Mouse (Mus musculus) forebrain, postnatal 0 days (tissue): ENCODE data around the gene Taz. TPM values are rescaled to one million over a fixed set of nuclear protein-coding genes. Genes with fewer than 3 reads are reported as not detected.
A peak's percentile ranks its signal among the peaks of the same experiment; 100 is the strongest.

ENCODE experiments used
- ATAC-seq: fragments of 200-750 bp; cut with Nextera tagmentation; 2 replicates; pipeline ENCODE4 v1.8.0; 2017; ENCODE audit warnings: mild to moderate bottlenecking, moderate library complexity
- DNase-seq: peaks from one replicate; pipeline ENCODE4 v3.0.0-alpha.2; 2015
- H3K27ac ChIP-seq: fragments of 300-500 bp; sonication (generic); 2 replicates; pipeline ENCODE4 v1.5.1; 2014; ENCODE audit warnings: low read depth, mild to moderate bottlenecking, antibody characterized with exemption, low read length, moderate library complexity, mixed read lengths
- H3K27me3 ChIP-seq: fragments of 300-500 bp; sonication (generic); 2 replicates; pipeline ENCODE4 v1.6.1; 2014; ENCODE audit warnings: mild to moderate bottlenecking, low read length, mixed read lengths; ENCODE audit not compliant: insufficient read depth
- H3K36me3 ChIP-seq: fragments of 300-500 bp; sonication (generic); 2 replicates; pipeline ENCODE4 v1.6.1; 2014; ENCODE audit warnings: mild to moderate bottlenecking, moderate library complexity; ENCODE audit not compliant: insufficient read depth
- H3K4me1 ChIP-seq: fragments of 300-500 bp; sonication (generic); 2 replicates; pipeline ENCODE4 v1.6.1; 2014; ENCODE audit warnings: antibody characterized with exemption; ENCODE audit not compliant: insufficient read depth
- H3K4me2 ChIP-seq: fragments of 300-500 bp; sonication (generic); 2 replicates; pipeline ENCODE4 v1.6.1; 2014; ENCODE audit warnings: low read depth, mild to moderate bottlenecking, moderate library complexity
- H3K4me3 ChIP-seq: fragments of 300-500 bp; sonication (generic); 2 replicates; pipeline ENCODE4 v1.5.1; 2014; ENCODE audit warnings: low read depth, low read length, mixed read lengths
- H3K9ac ChIP-seq: fragments of 300-500 bp; sonication (generic); 2 replicates; pipeline ENCODE4 v1.6.1; 2014; ENCODE audit warnings: mild to moderate bottlenecking
- H3K9me3 ChIP-seq: fragments of 300-500 bp; sonication (generic); 2 replicates; pipeline ENCODE4 v1.6.1; 2016; ENCODE audit warnings: low read length
- CTCF ChIP-seq: sonication (generic); IDR thresholded peaks from 2 replicates; pipeline ENCODE4 v1.5.1; 2016; ENCODE audit warnings: antibody characterized with exemption, control low read depth, low read depth
- WGBS: fragments of 180-500 bp; shearing (Covaris S2); extraction: QIAGEN DNeasy Blood & Tissue Kit; methylation state at CpG from one replicate; pipeline ENCODE4 v1.1.7; 2014; 5-methylcytosine and 5-hydroxymethylcytosine counted together
- microRNA-seq, 2 experiments: library from miRNA; unstranded; fragments of <30 nt; microRNA quantifications; one replicate each; pipeline ENCODE4; 2016
- polyA plus RNA-seq: library from polyadenylated mRNA; unstranded; fragments of >200 nt; fragmentation: Nextera tagmentation; extraction: Ambion mirVana; gene quantifications from 2 replicates; pipeline ENCODE4 v1.2.1, GENCODE M21; 2015
- total RNA-seq: library from RNA; depleted of rRNA; stranded (reverse); fragments of >200 nt; gene quantifications from 2 replicates; pipeline ENCODE4 v1.2.3, GENCODE M21; 2014; rRNA removed

Taz gene
- total and polyA plus RNA-seq, 2 experiments from 2014 or later: 58.1 to 80.6 TPM

- Histone ChIP-seq H3K4me1 (peaks cover 8% of the 10 kb centered on the region; the same call in 1 of the 2 replicates), H3K4me2 (peak overlapping the region; percentile 55), H3K9ac (peak overlapping the region; percentile 65; the same call in 1 of the 2 replicates), H3K27me3 (no peaks in the 10 kb centered on the region), H3K27ac (peak overlapping the region; percentile 85), H3K36me3 (0 out of 2 replicates have a peak, but pooled peaks cover 6% of the 10 kb centered on the region), H3K9me3 (no peaks in the 10 kb centered on the region), H3K4me3 (peak overlapping the region; percentile 48)
- WGBS: 15% methylated on average over 2 of the region's 2 CpGs
- DNase-seq (no peak), ATAC-seq (no peak)
- TF ChIP-seq CTCF: no peak
Observed at GRCm38 (mm10) chrX:74330166-74330930, 48.6 kb downstream of the Taz start.

Small RNA genes lying within 50 kb of the gene (microRNA-seq; reads per million reads assigned to microRNA genes)
- gene Mir7091: 0 reads per million in 2 experiments
- gene Mir7092: 0.73 to 1.2 reads per million in 2 experiments

Other genes starting within 250 kb of the Taz start
- not detected in 2 replicates for gene Opn1mw, start 154.4 kb upstream of the Taz start, total RNA-seq
- not detected in 2 replicates for gene Opn1mw, start 154.4 kb upstream of the Taz start, polyA plus RNA-seq
- gene Mecp2, start 146.5 kb upstream of the Taz start, total RNA-seq: 56.7 and 80.9 TPM in 2 replicates
- 11.4 and 12.4 TPM in 2 replicates for gene Mecp2, start 146.5 kb upstream of the Taz start, polyA plus RNA-seq
- gene Tex28, start 114.1 kb upstream of the Taz start, total RNA-seq: not detected in 2 replicates
- not detected in 2 replicates for gene Tex28, start 114.1 kb upstream of the Taz start, polyA plus RNA-seq
- not detected in 2 replicates for gene Tktl1, start 104.7 kb upstream of the Taz start, total RNA-seq
- gene Tktl1, start 104.7 kb upstream of the Taz start, polyA plus RNA-seq: 0.06 TPM in 1 of 2 replicates, not detected in the other
- gene Flna, start 32.1 kb upstream of the Taz start, total RNA-seq: 327 and 336 TPM in 2 replicates
- 35.5 and 45.1 TPM in 2 replicates for gene Flna, start 32.1 kb upstream of the Taz start, polyA plus RNA-seq
- gene Emd, start 27.2 kb upstream of the Taz start, total RNA-seq: 51.6 and 73.2 TPM in 2 replicates
- gene Emd, start 27.2 kb upstream of the Taz start, polyA plus RNA-seq: 16.9 and 21.0 TPM in 2 replicates
- 2,018 and 2,171 TPM in 2 replicates for gene Rpl10, start 11.1 kb upstream of the Taz start, total RNA-seq
- gene Rpl10, start 11.1 kb upstream of the Taz start, polyA plus RNA-seq: 467 and 512 TPM in 2 replicates
- 1.3 and 2.2 TPM in 2 replicates for gene Dnase1l1, start 425 bp downstream of the Taz start, total RNA-seq
- 3.1 and 3.4 TPM in 2 replicates for gene Dnase1l1, start 425 bp downstream of the Taz start, polyA plus RNA-seq
- 215 and 250 TPM in 2 replicates for gene Atp6ap1, start 15.2 kb downstream of the Taz start, total RNA-seq
- gene Atp6ap1, start 15.2 kb downstream of the Taz start, polyA plus RNA-seq: 260 and 318 TPM in 2 replicates
- 457 and 498 TPM in 2 replicates for gene Gdi1, start 23.1 kb downstream of the Taz start, total RNA-seq
- gene Gdi1, start 23.1 kb downstream of the Taz start, polyA plus RNA-seq: 761 and 979 TPM in 2 replicates
- 16.2 and 16.8 TPM in 2 replicates for gene Fam50a, start 31.1 kb downstream of the Taz start, total RNA-seq
- 49.6 and 64.3 TPM in 2 replicates for gene Fam50a, start 31.1 kb downstream of the Taz start, polyA plus RNA-seq
- 109 and 143 TPM in 2 replicates for gene Plxna3, start 47.2 kb downstream of the Taz start, total RNA-seq
- 17.7 and 22.9 TPM in 2 replicates for gene Plxna3, start 47.2 kb downstream of the Taz start, polyA plus RNA-seq
- gene Lage3, start 71.7 kb downstream of the Taz start, total RNA-seq: 62.5 and 67.3 TPM in 2 replicates
- gene Lage3, start 71.7 kb downstream of the Taz start, polyA plus RNA-seq: 68.7 and 80.4 TPM in 2 replicates
- 39.5 and 47.0 TPM in 2 replicates for gene Ubl4a, start 91.3 kb downstream of the Taz start, total RNA-seq
- gene Ubl4a, start 91.3 kb downstream of the Taz start, polyA plus RNA-seq: 73.9 and 77.4 TPM in 2 replicates
- gene Slc10a3, start 91.4 kb downstream of the Taz start, total RNA-seq: 6.5 and 6.6 TPM in 2 replicates
- gene Slc10a3, start 91.4 kb downstream of the Taz start, polyA plus RNA-seq: 4.6 and 4.8 TPM in 2 replicates
- gene Fam3a, start 111.4 kb downstream of the Taz start, total RNA-seq: 24.5 and 33.6 TPM in 2 replicates
- gene Fam3a, start 111.4 kb downstream of the Taz start, polyA plus RNA-seq: 28.9 and 31.6 TPM in 2 replicates
- 30.6 and 41.4 TPM in 2 replicates for gene Ikbkg, start 111.4 kb downstream of the Taz start, total RNA-seq
- gene Ikbkg, start 111.4 kb downstream of the Taz start, polyA plus RNA-seq: 11.0 and 13.7 TPM in 2 replicates
- gene G6pdx, start 147.3 kb downstream of the Taz start, total RNA-seq: 47.6 and 50.5 TPM in 2 replicates
- gene G6pdx, start 147.3 kb downstream of the Taz start, polyA plus RNA-seq: 45.1 and 48.8 TPM in 2 replicates
- 0.38 TPM in 1 of 2 replicates, not detected in the other for gene Gm6880, start 199.5 kb downstream of the Taz start, total RNA-seq
- gene Gm6880, start 199.5 kb downstream of the Taz start, polyA plus RNA-seq: not detected in 2 replicates